Mouse (Mus musculus) limb, embryonic 12.5 days (tissue): Measurements from ENCODE around the gene Pdzd2. TPM values are rescaled to one million over a fixed set of nuclear protein-coding genes. Genes with fewer than 3 reads are reported as not detected.

Source experiments
- ATAC-seq: fragments of 200-750 bp; cut with Nextera tagmentation; 2 replicates; pipeline ENCODE4 v1.8.0; 2017; ENCODE audit warnings: low read depth, moderate TSS enrichment; ENCODE audit not compliant: insufficient number of reproducible peaks, insufficient read depth, low FRiP score, low TSS enrichment
- H3K27ac ChIP-seq: fragments of 300-500 bp; sonication (generic); 2 replicates; pipeline ENCODE4 v1.5.1; 2016; ENCODE audit warnings: mild to moderate bottlenecking, moderate library complexity
- H3K27me3 ChIP-seq: fragments of 300-500 bp; sonication (generic); 2 replicates; pipeline ENCODE4 v1.6.1; 2016; ENCODE audit warnings: mild to moderate bottlenecking, moderate library complexity
- H3K36me3 ChIP-seq: fragments of 300-500 bp; sonication (generic); 2 replicates; pipeline ENCODE4 v1.6.1; 2016; ENCODE audit warnings: mild to moderate bottlenecking, moderate library complexity
- H3K4me1 ChIP-seq: fragments of 300-500 bp; sonication (generic); replicated peaks from 2 replicates; pipeline ENCODE4 v1.6.1; 2016
- H3K4me2 ChIP-seq: fragments of 300-500 bp; sonication (generic); 2 replicates; pipeline ENCODE4 v1.6.1; 2016; ENCODE audit warnings: mild to moderate bottlenecking, moderate library complexity
- H3K4me3 ChIP-seq: fragments of 300-500 bp; sonication (generic); replicated peaks from 2 replicates; pipeline ENCODE4 v1.5.1; 2016; ENCODE audit warnings: mild to moderate bottlenecking
- H3K9ac ChIP-seq: fragments of 300-500 bp; sonication (generic); replicated peaks from 2 replicates; pipeline ENCODE4 v1.6.1; 2016; ENCODE audit warnings: mild to moderate bottlenecking, moderate library complexity
- H3K9me3 ChIP-seq: fragments of 300-500 bp; sonication (generic); 2 replicates; pipeline ENCODE4 v1.6.1; 2016; ENCODE audit warnings: mild to moderate bottlenecking, moderate library complexity
- WGBS: fragments of 180-500 bp; shearing (Covaris S2); methylation state at CpG from one replicate; pipeline ENCODE4 v1.1.7; 2016; 5-methylcytosine and 5-hydroxymethylcytosine counted together
- polyA plus RNA-seq: library from polyadenylated mRNA; unstranded; fragments of >200 nt; fragmentation: Nextera tagmentation; extraction: Ambion mirVana; gene quantifications from 2 replicates; pipeline ENCODE4 v1.2.1, GENCODE M21; 2016

Pdzd2 gene
- polyA plus RNA-seq, 1 experiment from 2014 or later = 32.5 TPM

DNA sequence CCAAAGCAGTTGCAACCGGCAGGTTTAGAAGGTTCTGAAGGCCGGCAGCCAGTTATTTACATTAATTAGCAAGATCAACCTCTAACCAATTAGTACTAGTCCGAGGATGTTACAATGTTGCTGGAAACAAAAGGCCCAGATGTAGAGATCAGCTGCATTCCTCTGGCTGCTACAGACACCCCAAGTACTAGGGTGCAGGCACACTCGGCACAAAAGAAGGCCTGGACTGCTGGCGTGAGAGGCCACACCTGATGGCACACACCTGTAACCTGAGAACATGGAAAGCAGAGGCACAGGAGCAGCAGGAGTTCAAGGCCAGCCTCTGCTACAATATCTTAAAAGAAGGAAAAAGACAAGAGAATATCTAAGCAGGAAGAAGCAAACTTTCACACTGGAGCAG, 206.5 kb downstream of the Pdzd2 start:
- peaks cover 11% of the 10 kb centered on the region; the same call in 1 of the 2 replicates for H3K36me3 ChIP-seq
- H3K9ac ChIP-seq = no peak overlapping the region
- no peak overlapping the region for H3K27ac ChIP-seq
- no peak overlapping the region for H3K4me3 ChIP-seq
- H3K4me2 ChIP-seq = no peak overlapping the region
- H3K27me3 ChIP-seq = no peaks in the 10 kb centered on the region
- H3K9me3 ChIP-seq = 0 out of 2 replicates have a peak, but pooled peaks cover 5% of the 10 kb centered on the region
- no peaks in the 10 kb centered on the region for H3K4me1 ChIP-seq
- WGBS = 63% methylated on average over 5 of the region's 5 CpGs
- ATAC-seq = no peak

DNA sequence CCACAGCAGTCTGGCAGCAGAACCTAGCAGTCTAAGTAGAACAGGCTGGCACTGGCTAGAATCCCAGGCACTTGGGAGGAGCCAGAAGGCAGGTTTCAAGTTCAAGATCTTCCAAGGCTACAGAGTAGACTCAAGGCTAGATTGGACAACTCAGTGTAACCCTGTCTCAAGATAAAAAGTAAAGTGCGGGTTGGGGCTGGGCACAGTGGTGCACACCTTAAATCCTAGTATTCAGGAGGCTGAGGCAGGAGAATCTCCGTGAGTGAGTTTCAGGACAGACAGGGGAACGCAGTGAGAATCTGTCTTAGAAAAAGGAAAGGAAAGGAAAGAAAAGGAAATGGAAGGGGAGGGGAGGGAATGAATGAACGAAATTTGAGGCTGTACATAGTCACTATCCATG, 207.2 kb downstream of the Pdzd2 start:
- Histone ChIP-seq H3K27me3 (no peaks in the 10 kb centered on the region), H3K4me1 (no peaks in the 10 kb centered on the region), H3K4me3 (no peak overlapping the region), H3K4me2 (no peak overlapping the region), H3K27ac (no peak overlapping the region), H3K9ac (no peak overlapping the region), H3K9me3 (0 out of 2 replicates have a peak, but pooled peaks cover 5% of the 10 kb centered on the region), H3K36me3 (peaks cover 11% of the 10 kb centered on the region; the same call in 1 of the 2 replicates)
- no peak for ATAC-seq
- 94% methylated on average over 4 of the region's 4 CpGs for WGBS

DNA sequence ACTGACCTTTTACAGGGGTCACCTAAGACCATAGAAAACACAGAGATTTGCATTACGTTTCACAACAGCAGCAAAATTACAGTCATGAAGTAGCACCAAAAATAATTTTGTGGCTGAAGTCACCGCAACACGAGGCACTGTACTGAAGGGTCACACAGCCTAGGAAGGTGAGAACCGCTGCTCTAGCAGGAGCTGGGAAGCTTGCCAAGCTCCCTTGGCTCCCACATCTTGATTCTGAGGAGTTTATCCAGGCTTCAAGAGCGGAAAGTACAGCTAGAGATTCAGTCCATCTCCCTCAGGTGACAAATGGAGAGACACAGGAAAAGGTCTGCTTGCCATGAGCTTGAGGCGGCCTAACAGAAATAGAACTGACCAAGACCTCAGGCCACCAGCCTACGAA, 216.9 kb downstream of the Pdzd2 start:
- WGBS = 83% methylated on average over 7 of the region's 7 CpGs
- H3K4me1 ChIP-seq = peaks cover 30% of the 10 kb centered on the region

GRCm38 (mm10) chr15:12520292-12520691, 219.4 kb downstream of the Pdzd2 start:
- no peak for ATAC-seq
- Histone ChIP-seq H3K36me3 (peaks cover 7% of the 10 kb centered on the region), H3K4me2 (no peak overlapping the region), H3K9me3 (no peaks in the 10 kb centered on the region), H3K4me3 (no peak overlapping the region), H3K27me3 (no peaks in the 10 kb centered on the region), H3K27ac (no peak overlapping the region), H3K4me1 (peaks cover 53% of the 10 kb centered on the region), H3K9ac (no peak overlapping the region)
- WGBS = 65% methylated on average over 9 of the region's 9 CpGs

More for the DNA sequence above, 216.9 kb downstream of the Pdzd2 start:
- ATAC-seq = no peak
- Histone ChIP-seq H3K27ac (no peak overlapping the region; the same call in 1 of the 2 replicates), H3K9me3 (peaks cover 6% of the 10 kb centered on the region; the same call in 1 of the 2 replicates), H3K27me3 (no peaks in the 10 kb centered on the region), H3K4me3 (no peak overlapping the region), H3K36me3 (peaks cover 7% of the 10 kb centered on the region), H3K4me2 (no peak overlapping the region), H3K9ac (no peak overlapping the region)

GRCm38 (mm10) chr15:12518370-12518973, 221.3 kb downstream of the Pdzd2 start:
- no peak overlapping the region for H3K4me3 ChIP-seq
- no peak overlapping the region for H3K9ac ChIP-seq
- peaks cover 71% of the 10 kb centered on the region for H3K4me1 ChIP-seq
- H3K27ac ChIP-seq = peak overlapping the region; percentile 57; the same call in 1 of the 2 replicates
- no peak overlapping the region for H3K4me2 ChIP-seq
- peaks cover 7% of the 10 kb centered on the region for H3K36me3 ChIP-seq
- no peak for ATAC-seq
- 74% methylated on average over 14 of the region's 14 CpGs for WGBS
- 0 out of 2 replicates have a peak, but pooled peaks cover 8% of the 10 kb centered on the region for H3K27me3 ChIP-seq
- H3K9me3 ChIP-seq = no peaks in the 10 kb centered on the region

DNA sequence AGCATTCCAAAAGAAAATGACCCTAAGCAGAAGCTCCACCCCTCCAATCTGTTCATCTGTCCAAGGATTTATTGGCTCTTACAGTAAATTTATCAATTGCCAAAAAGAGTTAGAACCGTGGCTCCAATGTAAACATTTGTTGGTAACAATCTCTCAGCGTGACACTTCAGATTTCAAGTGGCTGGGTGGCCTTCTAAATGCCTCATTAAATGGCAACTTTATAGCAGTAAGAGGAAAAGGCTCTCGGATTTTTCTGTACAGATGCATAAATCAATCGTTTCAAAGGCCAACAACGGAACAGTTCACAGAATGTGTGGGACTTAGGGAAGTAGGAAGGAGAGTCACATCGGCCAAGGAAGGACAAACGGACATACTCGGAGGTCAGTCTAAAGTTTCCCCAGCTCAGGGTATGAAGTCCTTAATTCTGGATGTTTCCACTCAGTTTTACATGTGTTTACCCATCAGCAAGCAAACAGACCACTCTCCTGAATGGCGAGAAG, 222.4 kb downstream of the Pdzd2 start:
- Histone ChIP-seq H3K9me3 (no peaks in the 10 kb centered on the region), H3K4me2 (no peak overlapping the region), H3K4me1 (peaks cover 78% of the 10 kb centered on the region), H3K36me3 (no peaks in the 10 kb centered on the region), H3K27ac (peak overlapping the region; percentile 57), H3K9ac (no peak overlapping the region), H3K27me3 (0 out of 2 replicates have a peak, but pooled peaks cover 8% of the 10 kb centered on the region), H3K4me3 (no peak overlapping the region)
- WGBS = 20% methylated on average over 9 of the region's 9 CpGs
- no peak for ATAC-seq

DNA sequence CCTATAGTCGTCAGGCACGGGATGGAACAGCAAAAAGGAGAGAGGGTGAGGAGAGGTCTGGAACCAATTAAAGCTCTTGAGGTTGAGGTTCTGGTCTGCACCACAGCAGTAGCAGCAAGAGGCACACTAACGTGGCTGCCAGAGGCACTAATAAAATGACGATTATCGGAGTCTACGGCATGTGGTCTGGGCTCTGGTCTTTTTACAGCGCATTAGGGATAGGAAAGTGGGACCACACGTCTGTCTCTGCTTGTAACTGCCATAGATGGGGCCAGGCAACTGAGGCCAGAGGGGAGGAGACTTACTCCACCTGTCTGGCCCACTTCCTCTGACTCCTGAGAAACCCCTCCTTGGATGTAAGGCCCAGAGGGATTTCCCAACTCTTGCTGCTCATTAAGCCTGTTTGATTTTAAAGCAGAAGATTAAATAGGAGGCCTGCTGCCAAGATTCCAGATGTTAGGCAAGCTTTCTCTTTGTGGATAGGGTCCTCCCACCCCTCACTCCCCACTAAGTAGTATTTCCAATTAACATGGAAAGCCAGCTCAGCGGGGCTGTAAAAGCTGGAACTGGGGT, 224.4 kb downstream of the Pdzd2 start:
- WGBS = 10% methylated on average over 9 of the region's 9 CpGs
- no peak overlapping the region for H3K9ac ChIP-seq
- no peak overlapping the region for H3K4me2 ChIP-seq
- no peaks in the 10 kb centered on the region for H3K36me3 ChIP-seq
- H3K4me1 ChIP-seq = peaks cover 78% of the 10 kb centered on the region
- no peaks in the 10 kb centered on the region for H3K9me3 ChIP-seq
- H3K27me3 ChIP-seq = 0 out of 2 replicates have a peak, but pooled peaks cover 8% of the 10 kb centered on the region
- peak overlapping the region; percentile 67 for H3K27ac ChIP-seq
- no peak overlapping the region for H3K4me3 ChIP-seq
- ATAC-seq = peak; percentile 94

- Histone ChIP-seq H3K4me1 (peaks cover 66% of the 10 kb centered on the region), H3K9ac (no peak overlapping the region), H3K36me3 (no peaks in the 10 kb centered on the region), H3K4me2 (no peak overlapping the region), H3K9me3 (no peaks in the 10 kb centered on the region), H3K4me3 (no peak overlapping the region), H3K27me3 (0 out of 2 replicates have a peak, but pooled peaks cover 8% of the 10 kb centered on the region), H3K27ac (peak overlapping the region; percentile 73)
- 33% methylated on average over 9 of the region's 9 CpGs for WGBS
- no peak for ATAC-seq
These were observed 226.2 kb downstream of the Pdzd2 start for GRCm38 (mm10) chr15:12513526-12513925.

- no peak for ATAC-seq
- Histone ChIP-seq H3K9ac (no peak overlapping the region), H3K4me2 (no peak overlapping the region), H3K36me3 (no peaks in the 10 kb centered on the region), H3K4me3 (no peak overlapping the region), H3K4me1 (peaks cover 49% of the 10 kb centered on the region), H3K27ac (no peak overlapping the region), H3K9me3 (no peaks in the 10 kb centered on the region), H3K27me3 (0 out of 2 replicates have a peak, but pooled peaks cover 4% of the 10 kb centered on the region)
- WGBS = 85% methylated on average over 10 of the region's 10 CpGs
These were observed 230.9 kb downstream of the Pdzd2 start for GRCm38 (mm10) chr15:12508765-12509377.

- Histone ChIP-seq H3K4me2 (no peak overlapping the region), H3K27me3 (no peaks in the 10 kb centered on the region), H3K4me3 (no peak overlapping the region), H3K27ac (no peak overlapping the region), H3K4me1 (peaks cover 49% of the 10 kb centered on the region), H3K9ac (no peak overlapping the region), H3K9me3 (no peaks in the 10 kb centered on the region), H3K36me3 (no peaks in the 10 kb centered on the region)
- no peak for ATAC-seq
- WGBS = 75% methylated on average over 4 of the region's 4 CpGs
These were observed 232.2 kb downstream of the Pdzd2 start for GRCm38 (mm10) chr15:12507523-12507922.

GRCm38 (mm10) chr15:12506514-12506913, 233.2 kb downstream of the Pdzd2 start:
- H3K4me1 ChIP-seq = peaks cover 59% of the 10 kb centered on the region
- H3K4me2 ChIP-seq = no peak overlapping the region
- no peaks in the 10 kb centered on the region; the same call in 1 of the 2 replicates for H3K27me3 ChIP-seq
- H3K9ac ChIP-seq = no peak overlapping the region
- no peaks in the 10 kb centered on the region for H3K9me3 ChIP-seq
- no peak overlapping the region for H3K27ac ChIP-seq
- no peak for ATAC-seq
- no peaks in the 10 kb centered on the region for H3K36me3 ChIP-seq
- no peak overlapping the region for H3K4me3 ChIP-seq
- 73% methylated on average over 10 of the region's 10 CpGs for WGBS
